Mouse (Mus musculus) heart, adult 18-20 months (tissue): Measurements from ENCODE around the gene Srp54a. TPM values are rescaled to one million over a fixed set of nuclear protein-coding genes. Genes with fewer than 3 reads are reported as not detected.
"Not testable (repeated sequence)": the region's sequence is repeated elsewhere in the genome, so short reads cannot be mapped to it uniquely, and the experiment has no call there.

Experiments
- DNase-seq, 2 experiments: peaks; one replicate each; pipeline ENCODE4 v3.0.0; 2021 to 2022; ENCODE audit warnings: mixed read lengths in 1 of 2
- total RNA-seq, 2 experiments: library from RNA; stranded (reverse); gene quantifications; 2 replicates each; pipeline ENCODE4 v1.2.3; 2021

The Srp54a gene
- total RNA-seq, 2 experiments from 2014 or later: 90.2 to 109 TPM

- not testable (repeated sequence) for DNase-seq
These were observed 44.7 kb downstream of the Srp54a start for GRCm38 (mm10) chr12:55124731-55125130.

GRCm38 (mm10) chr12:55135540-55135939 is 55.5 kb downstream of the Srp54a start:
- not testable (repeated sequence) for DNase-seq

- not testable (repeated sequence) for DNase-seq
These were observed 57.8 kb downstream of the Srp54a start for GRCm38 (mm10) chr12:55137859-55138258.

GRCm38 (mm10) chr12:55154559-55155448 is 74.7 kb downstream of the Srp54a start, which contains the start of gene Srp54b:
Srp54b (plus strand) TSS chr12:55155104.
- not testable (repeated sequence) for DNase-seq

- peak in 1 of 2 experiments; percentile 10 for DNase-seq
These were observed 75.4 kb downstream of the Srp54a start for GRCm38 (mm10) chr12:55155449-55155783.

Other genes starting within 250 kb of the Srp54a start
- gene Cfl2, start 217.4 kb upstream of the Srp54a start, total RNA-seq: 100 to 1,000 TPM; 393 to 400 TPM
- not detected for gene Gm20403, start 93.7 kb upstream of the Srp54a start, total RNA-seq
- gene Baz1a, start 65.9 kb upstream of the Srp54a start, total RNA-seq: 10 to 100 TPM in 1 of 2 experiments, 1 to 10 TPM in 1; 5.8 to 10.2 TPM
- gene 2700097O09Rik, start 152 bp upstream of the Srp54a start, total RNA-seq: 10 to 100 TPM in 1 of 2 experiments, 1 to 10 TPM in 1; 7.8 to 10.4 TPM
- 10 to 100 TPM; 11.9 to 13.4 TPM for gene Fam177a, start 44.2 kb downstream of the Srp54a start, total RNA-seq
- gene Srp54b, start 74.8 kb downstream of the Srp54a start, total RNA-seq: 10 to 100 TPM; 37.7 to 43.7 TPM
- gene 1700047I17Rik2, start 119.3 kb downstream of the Srp54a start, total RNA-seq: under 1 TPM in 1 of 2 experiments, not detected in 1; 0.80 TPM
- 10 to 100 TPM; 27.7 to 29.8 TPM for gene Srp54c, start 149.9 kb downstream of the Srp54a start, total RNA-seq
- 10 to 100 TPM in 1 of 2 experiments, 1 to 10 TPM in 1; 9.6 to 10.7 TPM for gene 1110008L16Rik, start 219.3 kb downstream of the Srp54a start, total RNA-seq
- 10 to 100 TPM in 1 of 2 experiments, 1 to 10 TPM in 1; 8.4 to 10.3 TPM for gene Ppp2r3c, start 222.7 kb downstream of the Srp54a start, total RNA-seq